Mouse (Mus musculus) forebrain, embryonic 15.5 days (tissue): ENCODE data around the gene Jup. TPM values are rescaled to one million over a fixed set of nuclear protein-coding genes. Genes with fewer than 3 reads are reported as not detected.

ENCODE experiments used
- ATAC-seq: fragments of 200-750 bp; cut with Nextera tagmentation; replicated peaks from 2 replicates; pipeline ENCODE4 v1.8.0; 2017; ENCODE audit warnings: mild to moderate bottlenecking, moderate TSS enrichment, moderate library complexity
- H3K27ac ChIP-seq: fragments of 300-500 bp; sonication (generic); replicated peaks from 2 replicates; pipeline ENCODE4 v1.5.1; 2015; ENCODE audit warnings: mild to moderate bottlenecking, inconsistent platforms
- H3K27me3 ChIP-seq: fragments of 300-500 bp; sonication (generic); 2 replicates; pipeline ENCODE4 v1.6.1; 2015; ENCODE audit warnings: inconsistent platforms
- H3K36me3 ChIP-seq: fragments of 300-500 bp; sonication (generic); 2 replicates; pipeline ENCODE4 v1.6.1; 2015; ENCODE audit warnings: mild to moderate bottlenecking, inconsistent platforms
- H3K4me1 ChIP-seq: fragments of 300-500 bp; sonication (generic); 2 replicates; pipeline ENCODE4 v1.6.1; 2015; ENCODE audit warnings: inconsistent platforms
- H3K4me2 ChIP-seq: fragments of 300-500 bp; sonication (generic); replicated peaks from 2 replicates; pipeline ENCODE4 v1.6.1; 2015; ENCODE audit warnings: mild to moderate bottlenecking, inconsistent platforms
- H3K4me3 ChIP-seq: fragments of 300-500 bp; sonication (generic); 2 replicates; pipeline ENCODE4 v1.5.1; 2015; ENCODE audit warnings: mild to moderate bottlenecking, inconsistent platforms
- H3K9ac ChIP-seq: fragments of 300-500 bp; sonication (generic); replicated peaks from 2 replicates; pipeline ENCODE4 v1.6.1; 2015; ENCODE audit warnings: mild to moderate bottlenecking, inconsistent platforms
- H3K9me3 ChIP-seq: fragments of 300-500 bp; sonication (generic); 2 replicates; pipeline ENCODE4 v1.6.1; 2016; ENCODE audit warnings: inconsistent platforms
- WGBS: fragments of 180-500 bp; shearing (Covaris S2); methylation state at CpG from one replicate; pipeline ENCODE4 v1.1.7; 2015; ENCODE audit warnings: mixed read lengths; 5-methylcytosine and 5-hydroxymethylcytosine counted together
- microRNA-seq: library from miRNA; unstranded; fragments of <30 nt; microRNA quantifications from one replicate; pipeline ENCODE4, GENCODE M21; 2016
- polyA plus RNA-seq: library from polyadenylated mRNA; unstranded; fragments of >200 nt; fragmentation: Nextera tagmentation; extraction: Ambion mirVana; gene quantifications from 2 replicates; pipeline ENCODE4 v1.2.1, GENCODE M21; 2015

The Jup gene
- polyA plus RNA-seq, 1 experiment from 2014 or later, result 51.4 TPM

GRCm38 (mm10) chr11:100319492-100320171, 77.9 kb downstream of the Jup start, which contains the start of gene Eif1:
Eif1 (plus strand) TSS chr11:100319885.
- Histone ChIP-seq H3K9me3 (no peaks in the 10 kb centered on the region), H3K4me1 (peaks cover 17% of the 10 kb centered on the region), H3K9ac (peak within 1 kb of the TSS; percentile 97), H3K36me3 (peaks cover 18% of the 10 kb centered on the region), H3K27ac (peak within 1 kb of the TSS; percentile 99), H3K4me2 (peak within 1 kb of the TSS; percentile 78), H3K27me3 (no peaks in the 10 kb centered on the region), H3K4me3 (peak within 1 kb of the TSS; percentile 89)
- WGBS, result 1% methylated on average over 55 of the region's 58 CpGs
- ATAC-seq, result peak; percentile 91

Small RNA genes lying within 50 kb of the gene (microRNA-seq; reads per million reads assigned to microRNA genes)
- not detected for gene Gm27374

Other genes starting within 250 kb of the Jup start
- 0.32 and 3.8 TPM in 2 replicates for gene Krt19, start 249.1 kb downstream of the Jup start, polyA plus RNA-seq
- not detected in 2 replicates for gene Krt9, start 204.5 kb downstream of the Jup start, polyA plus RNA-seq
- gene Krt14, start 190.2 kb downstream of the Jup start, polyA plus RNA-seq, result 0.25 TPM in 1 of 2 replicates, not detected in the other
- not detected in 2 replicates for gene Krt16, start 148.9 kb downstream of the Jup start, polyA plus RNA-seq
- 0.31 TPM in 1 of 2 replicates, not detected in the other for gene Krt17, start 136.7 kb downstream of the Jup start, polyA plus RNA-seq
- not detected in 2 replicates for gene Krt42, start 127.9 kb downstream of the Jup start, polyA plus RNA-seq
- 1,252 and 1,271 TPM in 2 replicates for gene Eif1, start 77.9 kb downstream of the Jup start, polyA plus RNA-seq
- 0.57 and 0.78 TPM in 2 replicates for gene Gast, start 63.4 kb downstream of the Jup start, polyA plus RNA-seq
- gene Hap1, start 41.6 kb downstream of the Jup start, polyA plus RNA-seq, result 94.7 and 128 TPM in 2 replicates
- gene P3h4, start 17.1 kb upstream of the Jup start, polyA plus RNA-seq, result 13.5 and 14.4 TPM in 2 replicates
- 16.9 and 17.3 TPM in 2 replicates for gene Fkbp10, start 17.9 kb upstream of the Jup start, polyA plus RNA-seq
- 103 and 112 TPM in 2 replicates for gene Nt5c3b, start 44.0 kb upstream of the Jup start, polyA plus RNA-seq
- gene Klhl10, start 44.2 kb upstream of the Jup start, polyA plus RNA-seq, result 0.67 and 0.69 TPM in 2 replicates
- gene Klhl11, start 75.0 kb upstream of the Jup start, polyA plus RNA-seq, result 13.5 and 14.0 TPM in 2 replicates
- gene Acly, start 130.2 kb upstream of the Jup start, polyA plus RNA-seq, result 230 and 237 TPM in 2 replicates
- gene Ttc25, start 147.8 kb upstream of the Jup start, polyA plus RNA-seq, result 1.1 and 2.1 TPM in 2 replicates
- gene Cnp, start 177.1 kb upstream of the Jup start, polyA plus RNA-seq, result 23.4 and 26.9 TPM in 2 replicates
- gene Nkiras2, start 221.5 kb upstream of the Jup start, polyA plus RNA-seq, result 90.5 and 91.3 TPM in 2 replicates
- 294 and 295 TPM in 2 replicates for gene Dnajc7, start 222.4 kb upstream of the Jup start, polyA plus RNA-seq